Mouse (Mus musculus): ENCODE data around the gene Smok3c. TPM values are rescaled to one million over a fixed set of nuclear protein-coding genes. Genes with fewer than 3 reads are reported as not detected.
"Not testable (repeated sequence)": the region's sequence is repeated elsewhere in the genome, so short reads cannot be mapped to it uniquely, and the experiment has no call there.

Gene Smok3c
- polyA plus RNA-seq, 1 experiment = not detected

GRCm38 (mm10) chr5:138092771-138093170 is 39.8 kb downstream of the Smok3c start:
- Histone ChIP-seq H3K4me1 (ENCODE audit: control insufficient read depth, insufficient read depth, insufficient read length, low read length) (peaks cover 11% of the 10 kb centered on the region; the same call in 1 of the 2 replicates), H3K36me3 (ENCODE audit: control insufficient read depth, insufficient read depth, low read length) (peaks cover 35% of the 10 kb centered on the region), H3K27ac (ENCODE audit: insufficient read depth, low read depth, low read length) (no peak overlapping the region), H3K4me3 (ENCODE audit: low read depth, low read length) (no peak overlapping the region), H3K27me3 (ENCODE audit: control insufficient read depth, insufficient read depth, low read length) (no peaks in the 10 kb centered on the region)
- 86% methylated on average over 4 of the region's 4 CpGs for WGBS
- TF ChIP-seq CTCF (IDR thresholded peaks at IDR 0.05; ENCODE audit: extremely low read depth, insufficient read length, insufficient replicate concordance, low read depth, low read length) = no peak
- no peak for TF ChIP-seq POLR2A (IDR thresholded peaks at IDR 0.05; ENCODE audit: low read depth, low read length)

DNA sequence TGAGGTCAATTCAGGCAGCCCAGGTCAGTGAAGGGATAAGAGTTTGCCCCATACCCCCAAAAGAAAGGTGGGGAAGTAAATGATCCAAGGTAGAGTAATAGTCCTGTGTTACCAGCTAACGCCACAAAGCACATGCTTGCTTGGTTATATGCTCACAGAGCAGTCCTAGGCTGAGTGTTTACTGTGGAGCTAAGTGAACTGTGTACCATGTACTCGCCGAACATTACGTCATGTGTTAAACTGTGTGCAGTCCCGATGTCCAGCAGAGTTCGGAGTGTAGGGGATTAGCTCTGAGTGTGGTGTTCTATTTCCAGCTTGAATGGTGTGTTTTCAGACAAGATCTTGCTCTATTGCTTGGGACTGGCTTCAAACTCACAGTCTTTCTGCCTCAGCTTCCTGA is 41.5 kb downstream of the Smok3c start:
- H3K4me3 ChIP-seq (ENCODE audit: low read depth, low read length) = no peak overlapping the region
- no peak overlapping the region for H3K27ac ChIP-seq (ENCODE audit: insufficient read depth, low read depth, low read length)
- 89% methylated on average over 6 of the region's 6 CpGs for WGBS
- no peak for TF ChIP-seq POLR2A (IDR thresholded peaks at IDR 0.05; ENCODE audit: low read depth, low read length)
- no peak for TF ChIP-seq CTCF (IDR thresholded peaks at IDR 0.05; ENCODE audit: extremely low read depth, insufficient read length, insufficient replicate concordance, low read depth, low read length)
- H3K27me3 ChIP-seq (ENCODE audit: control insufficient read depth, insufficient read depth, low read length) = no peaks in the 10 kb centered on the region
- peaks cover 50% of the 10 kb centered on the region for H3K36me3 ChIP-seq (ENCODE audit: control insufficient read depth, insufficient read depth, low read length)
- peaks cover under 1% of the 10 kb centered on the region; the same call in 1 of the 2 replicates for H3K4me1 ChIP-seq (ENCODE audit: control insufficient read depth, insufficient read depth, insufficient read length, low read length)

DNA sequence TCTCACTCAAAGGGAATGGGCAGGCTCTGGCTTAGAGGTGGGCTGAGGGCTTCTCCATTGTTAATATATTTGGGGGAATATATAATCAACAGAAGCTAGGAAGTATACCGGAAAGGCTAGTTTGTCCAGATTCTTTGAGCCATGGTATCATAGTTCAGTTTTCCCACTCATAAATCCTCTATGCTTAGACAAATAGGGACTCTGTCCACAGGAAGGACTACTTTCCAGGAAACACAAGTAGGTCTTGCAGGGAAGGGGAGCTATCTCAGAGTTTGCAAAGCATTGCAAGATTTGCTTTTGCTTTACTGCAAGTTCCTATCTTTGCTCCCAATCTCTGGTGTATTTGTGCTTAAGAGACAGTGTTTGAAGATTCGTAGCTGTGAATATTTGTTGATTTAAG is 52.0 kb downstream of the Smok3c start:
- H3K36me3 ChIP-seq (ENCODE audit: control insufficient read depth, insufficient read depth, low read length) = peaks cover 37% of the 10 kb centered on the region
- TF ChIP-seq CTCF (IDR thresholded peaks at IDR 0.05; ENCODE audit: extremely low read depth, insufficient read length, insufficient replicate concordance, low read depth, low read length) (no peak), POLR2A (IDR thresholded peaks at IDR 0.05; ENCODE audit: low read depth, low read length) (no peak)
- no peak overlapping the region for H3K4me3 ChIP-seq (ENCODE audit: low read depth, low read length)
- H3K4me1 ChIP-seq (ENCODE audit: control insufficient read depth, insufficient read depth, insufficient read length, low read length) = no peaks in the 10 kb centered on the region
- 34% methylated on average over 2 of the region's 2 CpGs for WGBS
- no peaks in the 10 kb centered on the region for H3K27me3 ChIP-seq (ENCODE audit: control insufficient read depth, insufficient read depth, low read length)
- H3K27ac ChIP-seq (ENCODE audit: insufficient read depth, low read depth, low read length) = no peak overlapping the region

- WGBS = 63% methylated on average over 3 of the region's 3 CpGs
Observed at GRCm38 (mm10) chr5:138107130-138107529, 54.1 kb downstream of the Smok3c start.

GRCm38 (mm10) chr5:138109847-138110396 is 56.9 kb downstream of the Smok3c start:
- not testable (repeated sequence) for H3K36me3 ChIP-seq (ENCODE audit: control insufficient read depth, insufficient read depth, low read length); H3K4me1 ChIP-seq (ENCODE audit: control insufficient read depth, insufficient read depth, insufficient read length, low read length); H3K27me3 ChIP-seq (ENCODE audit: control insufficient read depth, insufficient read depth, low read length); H3K4me3 ChIP-seq (ENCODE audit: low read depth, low read length); H3K27ac ChIP-seq (ENCODE audit: insufficient read depth, low read depth, low read length)
- WGBS = 63% methylated on average over 4 of the region's 4 CpGs

More at GRCm38 (mm10) chr5:138107130-138107529, 54.1 kb downstream of the Smok3c start:
- no peak overlapping the region for H3K4me3 ChIP-seq (ENCODE audit: low read depth, low read length)
- TF ChIP-seq CTCF (IDR thresholded peaks at IDR 0.05; ENCODE audit: extremely low read depth, insufficient read length, insufficient replicate concordance, low read depth, low read length) (no peak), POLR2A (IDR thresholded peaks at IDR 0.05; ENCODE audit: low read depth, low read length) (no peak)
- no peak overlapping the region for H3K27ac ChIP-seq (ENCODE audit: insufficient read depth, low read depth, low read length)
- H3K4me1 ChIP-seq (ENCODE audit: control insufficient read depth, insufficient read depth, insufficient read length, low read length) = no peaks in the 10 kb centered on the region
- H3K36me3 ChIP-seq (ENCODE audit: control insufficient read depth, insufficient read depth, low read length) = peaks cover 17% of the 10 kb centered on the region
- H3K27me3 ChIP-seq (ENCODE audit: control insufficient read depth, insufficient read depth, low read length) = no peaks in the 10 kb centered on the region

Other genes starting within 250 kb of the Smok3c start
- gene Pilra, start 216.9 kb upstream of the Smok3c start, polyA plus RNA-seq (2012; rRNA removed) = 4.3 and 5.0 TPM in 2 replicates
- gene Pilrb1, start 195.1 kb upstream of the Smok3c start, polyA plus RNA-seq (2012; rRNA removed) = 4.8 and 5.4 TPM in 2 replicates
- 3.7 and 5.2 TPM in 2 replicates for gene Pilrb2, start 181.4 kb upstream of the Smok3c start, polyA plus RNA-seq (2012; rRNA removed)
- gene Cyp3a13, start 131.6 kb upstream of the Smok3c start, polyA plus RNA-seq (2012; rRNA removed) = 19.2 and 46.0 TPM in 2 replicates
- gene Gjc3, start 90.1 kb upstream of the Smok3c start, polyA plus RNA-seq (2012; rRNA removed) = 0.04 and 0.08 TPM in 2 replicates
- 0.15 TPM in 1 of 2 replicates, not detected in the other for gene Azgp1, start 71.7 kb upstream of the Smok3c start, polyA plus RNA-seq (2012; rRNA removed)
- not detected in 2 replicates for gene Smok3a, start 31.9 kb upstream of the Smok3c start, polyA plus RNA-seq (2012; rRNA removed)
- gene Smok3b, start 31.8 kb upstream of the Smok3c start, polyA plus RNA-seq (2012; rRNA removed) = not detected in 2 replicates
- 0.63 and 1.4 TPM in 2 replicates for gene Zkscan1, start 31.9 kb downstream of the Smok3c start, polyA plus RNA-seq (2012; rRNA removed)
- gene Zscan21, start 63.7 kb downstream of the Smok3c start, polyA plus RNA-seq (2012; rRNA removed) = 2.5 and 3.2 TPM in 2 replicates
- gene Zfp113, start 102.5 kb downstream of the Smok3c start, polyA plus RNA-seq (2012; rRNA removed) = 0.28 and 0.81 TPM in 2 replicates
- 32.7 and 61.2 TPM in 2 replicates for gene Cops6, start 107.9 kb downstream of the Smok3c start, polyA plus RNA-seq (2012; rRNA removed)
- 11.0 and 18.3 TPM in 2 replicates for gene Ap4m1, start 118.8 kb downstream of the Smok3c start, polyA plus RNA-seq (2012; rRNA removed)
- 10.8 and 25.2 TPM in 2 replicates for gene Mcm7, start 119.2 kb downstream of the Smok3c start, polyA plus RNA-seq (2012; rRNA removed)
- 25.5 and 46.4 TPM in 2 replicates for gene Taf6, start 134.3 kb downstream of the Smok3c start, polyA plus RNA-seq (2012; rRNA removed)
- gene Cnpy4, start 134.3 kb downstream of the Smok3c start, polyA plus RNA-seq (2012; rRNA removed) = 0.39 and 1.5 TPM in 2 replicates
- 2.4 and 3.0 TPM in 2 replicates for gene Mblac1, start 141.1 kb downstream of the Smok3c start, polyA plus RNA-seq (2012; rRNA removed)
- 0.61 and 0.70 TPM in 2 replicates for gene Nxpe5, start 172.7 kb downstream of the Smok3c start, polyA plus RNA-seq (2012; rRNA removed)
- gene Lamtor4, start 202.3 kb downstream of the Smok3c start, polyA plus RNA-seq (2012; rRNA removed) = 87.3 and 168 TPM in 2 replicates
- 34.7 and 56.7 TPM in 2 replicates for gene BC037034, start 210.8 kb downstream of the Smok3c start, polyA plus RNA-seq (2012; rRNA removed)
- 0.15 and 0.28 TPM in 2 replicates for gene Gal3st4, start 219.6 kb downstream of the Smok3c start, polyA plus RNA-seq (2012; rRNA removed)
- gene Gm43720, start 226.8 kb downstream of the Smok3c start, polyA plus RNA-seq (2012; rRNA removed) = not detected in 2 replicates
- gene Gpc2, start 226.8 kb downstream of the Smok3c start, polyA plus RNA-seq (2012; rRNA removed) = 1.1 and 1.4 TPM in 2 replicates
- gene Stag3, start 227.0 kb downstream of the Smok3c start, polyA plus RNA-seq (2012; rRNA removed) = 0.33 and 0.46 TPM in 2 replicates